Mouse (Mus musculus) forebrain, embryonic 13.5 days (tissue): ENCODE data around the gene Uchl1. TPM values are rescaled to one million over a fixed set of nuclear protein-coding genes. Genes with fewer than 3 reads are reported as not detected.
A peak's percentile ranks its signal among the peaks of the same experiment; 100 is the strongest.

Experiments used
- ATAC-seq: fragments of 200-750 bp; cut with Nextera tagmentation; 2 replicates; pipeline ENCODE4 v1.8.0; 2017
- H3K27ac ChIP-seq: fragments of 300-500 bp; sonication (generic); 2 replicates; pipeline ENCODE4 v1.5.1; 2015; ENCODE audit warnings: inconsistent platforms, mild to moderate bottlenecking, moderate library complexity
- H3K27me3 ChIP-seq: fragments of 300-500 bp; sonication (generic); 2 replicates; pipeline ENCODE4 v1.6.1; 2015; ENCODE audit warnings: mild to moderate bottlenecking, inconsistent platforms
- H3K36me3 ChIP-seq: fragments of 300-500 bp; sonication (generic); 2 replicates; pipeline ENCODE4 v1.6.1; 2015; ENCODE audit warnings: mild to moderate bottlenecking, inconsistent platforms; ENCODE audit not compliant: poor library complexity, severe bottlenecking
- H3K4me1 ChIP-seq: fragments of 300-500 bp; sonication (generic); 2 replicates; pipeline ENCODE4 v1.6.1; 2015; ENCODE audit warnings: inconsistent platforms
- H3K4me2 ChIP-seq: fragments of 300-500 bp; sonication (generic); 2 replicates; pipeline ENCODE4 v1.6.1; 2015; ENCODE audit warnings: inconsistent platforms, mild to moderate bottlenecking, moderate library complexity
- H3K4me3 ChIP-seq: fragments of 300-500 bp; sonication (generic); 2 replicates; pipeline ENCODE4 v1.5.1; 2015; ENCODE audit warnings: mild to moderate bottlenecking, inconsistent platforms
- H3K9ac ChIP-seq: fragments of 300-500 bp; sonication (generic); 2 replicates; pipeline ENCODE4 v1.6.1; 2015; ENCODE audit warnings: mild to moderate bottlenecking, inconsistent platforms
- H3K9me3 ChIP-seq: fragments of 300-500 bp; sonication (generic); replicated peaks from 2 replicates; pipeline ENCODE4 v1.6.1; 2016; ENCODE audit warnings: inconsistent platforms
- WGBS: fragments of 180-500 bp; shearing (Covaris S2); methylation state at CpG from one replicate; pipeline ENCODE4 v1.1.7; 2015; 5-methylcytosine and 5-hydroxymethylcytosine counted together
- polyA plus RNA-seq: library from polyadenylated mRNA; unstranded; fragments of >200 nt; fragmentation: Nextera tagmentation; extraction: Ambion mirVana; gene quantifications from 2 replicates; pipeline ENCODE4 v1.2.1, GENCODE M21; 2015

The Uchl1 gene
- polyA plus RNA-seq, 1 experiment from 2014 or later: 833 TPM

- no peaks in the 10 kb centered on the region for H3K36me3 ChIP-seq
- WGBS: 77% methylated on average over 6 of the region's 6 CpGs
- H3K27me3 ChIP-seq: no peaks in the 10 kb centered on the region
- no peak for ATAC-seq
- no peaks in the 10 kb centered on the region for H3K9me3 ChIP-seq
- H3K4me1 ChIP-seq: no peaks in the 10 kb centered on the region
- H3K4me3 ChIP-seq: no peak overlapping the region
- no peak overlapping the region for H3K4me2 ChIP-seq
- H3K27ac ChIP-seq: no peak overlapping the region
- no peak overlapping the region for H3K9ac ChIP-seq
Measured at GRCm38 (mm10) chr5:66712801-66713200, 36.9 kb downstream of the Uchl1 start.

- Histone ChIP-seq H3K4me3 (no peak overlapping the region), H3K4me1 (no peaks in the 10 kb centered on the region)
- WGBS: 48% methylated on average over 4 of the region's 4 CpGs
Measured at GRCm38 (mm10) chr5:66715498-66715931, 39.6 kb downstream of the Uchl1 start.

GRCm38 (mm10) chr5:66717931-66718330, 42.0 kb downstream of the Uchl1 start:
- Histone ChIP-seq H3K4me1 (no peaks in the 10 kb centered on the region), H3K4me3 (no peak overlapping the region), H3K27ac (no peak overlapping the region), H3K36me3 (no peaks in the 10 kb centered on the region), H3K9me3 (no peaks in the 10 kb centered on the region), H3K9ac (no peak overlapping the region), H3K27me3 (no peaks in the 10 kb centered on the region), H3K4me2 (no peak overlapping the region)
- 63% methylated on average over 4 of the region's 4 CpGs for WGBS
- no peak for ATAC-seq

More at GRCm38 (mm10) chr5:66715498-66715931, 39.6 kb downstream of the Uchl1 start:
- Histone ChIP-seq H3K27ac (no peak overlapping the region), H3K9me3 (no peaks in the 10 kb centered on the region), H3K4me2 (no peak overlapping the region), H3K27me3 (no peaks in the 10 kb centered on the region), H3K9ac (no peak overlapping the region), H3K36me3 (no peaks in the 10 kb centered on the region)
- no peak for ATAC-seq

- no peak overlapping the region for H3K27ac ChIP-seq
- H3K36me3 ChIP-seq: no peaks in the 10 kb centered on the region
- H3K9me3 ChIP-seq: no peaks in the 10 kb centered on the region
- no peak overlapping the region for H3K4me3 ChIP-seq
- no peaks in the 10 kb centered on the region for H3K27me3 ChIP-seq
- no peak overlapping the region for H3K4me2 ChIP-seq
- 0 out of 2 replicates have a peak, but pooled peaks cover 4% of the 10 kb centered on the region for H3K4me1 ChIP-seq
- ATAC-seq: no peak
- 38% methylated on average over 3 of the region's 3 CpGs for WGBS
- H3K9ac ChIP-seq: no peak overlapping the region
Measured at GRCm38 (mm10) chr5:66718413-66718812, 42.5 kb downstream of the Uchl1 start.

GRCm38 (mm10) chr5:66718880-66719279, 43.0 kb downstream of the Uchl1 start:
- H3K36me3 ChIP-seq: no peaks in the 10 kb centered on the region
- H3K27ac ChIP-seq: no peak overlapping the region
- no peak overlapping the region for H3K4me2 ChIP-seq
- no peak overlapping the region for H3K4me3 ChIP-seq
- H3K9ac ChIP-seq: no peak overlapping the region
- 0 out of 2 replicates have a peak, but pooled peaks cover 5% of the 10 kb centered on the region for H3K4me1 ChIP-seq
- 69% methylated on average over 7 of the region's 7 CpGs for WGBS
- ATAC-seq: no peak
- no peaks in the 10 kb centered on the region for H3K27me3 ChIP-seq
- H3K9me3 ChIP-seq: no peaks in the 10 kb centered on the region

GRCm38 (mm10) chr5:66720921-66721320, 45.0 kb downstream of the Uchl1 start:
- no peak overlapping the region for H3K4me3 ChIP-seq
- H3K4me1 ChIP-seq: 0 out of 2 replicates have a peak, but pooled peaks cover 5% of the 10 kb centered on the region
- H3K9me3 ChIP-seq: no peaks in the 10 kb centered on the region
- H3K9ac ChIP-seq: no peak overlapping the region
- H3K27me3 ChIP-seq: no peaks in the 10 kb centered on the region
- no peaks in the 10 kb centered on the region for H3K36me3 ChIP-seq
- ATAC-seq: no peak
- WGBS: 7% methylated on average over 5 of the region's 5 CpGs
- no peak overlapping the region for H3K4me2 ChIP-seq
- no peak overlapping the region for H3K27ac ChIP-seq

GRCm38 (mm10) chr5:66722586-66722985, 46.7 kb downstream of the Uchl1 start:
- H3K9ac ChIP-seq: no peak overlapping the region
- H3K36me3 ChIP-seq: no peaks in the 10 kb centered on the region
- H3K4me2 ChIP-seq: no peak overlapping the region
- no peak overlapping the region for H3K27ac ChIP-seq
- ATAC-seq: no peak
- no peaks in the 10 kb centered on the region for H3K9me3 ChIP-seq
- WGBS: 76% methylated on average over 9 of the region's 9 CpGs
- 0 out of 2 replicates have a peak, but pooled peaks cover 5% of the 10 kb centered on the region for H3K4me1 ChIP-seq
- no peaks in the 10 kb centered on the region for H3K27me3 ChIP-seq
- H3K4me3 ChIP-seq: no peak overlapping the region

GRCm38 (mm10) chr5:66723037-66723436, 47.1 kb downstream of the Uchl1 start:
- WGBS: 54% methylated on average over 4 of the region's 4 CpGs
- Histone ChIP-seq H3K27me3 (no peaks in the 10 kb centered on the region), H3K9me3 (no peaks in the 10 kb centered on the region), H3K36me3 (no peaks in the 10 kb centered on the region), H3K27ac (no peak overlapping the region), H3K9ac (no peak overlapping the region), H3K4me1 (0 out of 2 replicates have a peak, but pooled peaks cover 5% of the 10 kb centered on the region), H3K4me2 (no peak overlapping the region), H3K4me3 (no peak overlapping the region)
- no peak for ATAC-seq

GRCm38 (mm10) chr5:66723626-66724025, 47.7 kb downstream of the Uchl1 start:
- Histone ChIP-seq H3K27ac (no peak overlapping the region), H3K4me3 (no peak overlapping the region), H3K9me3 (no peaks in the 10 kb centered on the region), H3K27me3 (no peaks in the 10 kb centered on the region), H3K4me1 (0 out of 2 replicates have a peak, but pooled peaks cover 5% of the 10 kb centered on the region), H3K9ac (no peak overlapping the region), H3K36me3 (no peaks in the 10 kb centered on the region), H3K4me2 (no peak overlapping the region)
- ATAC-seq: no peak
- 80% methylated on average over 3 of the region's 3 CpGs for WGBS

GRCm38 (mm10) chr5:66729306-66729705, 53.4 kb downstream of the Uchl1 start:
- Histone ChIP-seq H3K27ac (no peak overlapping the region), H3K4me3 (no peak overlapping the region), H3K4me2 (no peak overlapping the region), H3K9me3 (no peaks in the 10 kb centered on the region), H3K36me3 (no peaks in the 10 kb centered on the region), H3K9ac (no peak overlapping the region), H3K27me3 (no peaks in the 10 kb centered on the region), H3K4me1 (peaks cover 16% of the 10 kb centered on the region)
- no peak for ATAC-seq
- 93% methylated on average over 4 of the region's 4 CpGs for WGBS

- Histone ChIP-seq H3K4me1 (peaks cover 16% of the 10 kb centered on the region), H3K9me3 (no peaks in the 10 kb centered on the region), H3K36me3 (no peaks in the 10 kb centered on the region), H3K27me3 (no peaks in the 10 kb centered on the region), H3K9ac (no peak overlapping the region), H3K27ac (no peak overlapping the region), H3K4me3 (no peak overlapping the region), H3K4me2 (peak overlapping the region; percentile 12)
- peak; percentile 96 for ATAC-seq
- 27% methylated on average over 11 of the region's 11 CpGs for WGBS
Measured at GRCm38 (mm10) chr5:66730621-66731301, 54.9 kb downstream of the Uchl1 start.

- H3K4me2 ChIP-seq: peak overlapping the region; percentile 12; the same call in 1 of the 2 replicates
- no peaks in the 10 kb centered on the region for H3K36me3 ChIP-seq
- H3K4me1 ChIP-seq: peaks cover 16% of the 10 kb centered on the region
- H3K4me3 ChIP-seq: no peak overlapping the region
- no peak overlapping the region for H3K9ac ChIP-seq
- 36% methylated on average over 1 of the region's 1 CpGs for WGBS
- ATAC-seq: no peak
- no peaks in the 10 kb centered on the region for H3K27me3 ChIP-seq
- H3K9me3 ChIP-seq: no peaks in the 10 kb centered on the region
- H3K27ac ChIP-seq: no peak overlapping the region
Measured at GRCm38 (mm10) chr5:66731302-66731697, 55.4 kb downstream of the Uchl1 start.

GRCm38 (mm10) chr5:66733556-66733955, 57.7 kb downstream of the Uchl1 start:
- 91% methylated on average over 1 of the region's 1 CpGs for WGBS
- ATAC-seq: no peak
- H3K9me3 ChIP-seq: no peaks in the 10 kb centered on the region
- peaks cover 16% of the 10 kb centered on the region for H3K4me1 ChIP-seq
- no peak overlapping the region for H3K27ac ChIP-seq
- H3K27me3 ChIP-seq: no peaks in the 10 kb centered on the region
- no peak overlapping the region for H3K4me3 ChIP-seq
- H3K4me2 ChIP-seq: no peak overlapping the region
- no peaks in the 10 kb centered on the region for H3K36me3 ChIP-seq
- H3K9ac ChIP-seq: no peak overlapping the region
